Mouse (Mus musculus) ES-Bruce4 (cell line): Measurements from ENCODE around the gene Nhp2. TPM values are rescaled to one million over a fixed set of nuclear protein-coding genes. Genes with fewer than 3 reads are reported as not detected.

ENCODE experiments used
- H3K27ac ChIP-seq: 2 replicates; pipeline ENCODE4 v1.5.1; 2012; ENCODE audit warnings: low read length, inconsistent platforms; ENCODE audit not compliant: insufficient read depth
- H3K27me3 ChIP-seq: 2 replicates; pipeline ENCODE4 v1.6.1; 2012; ENCODE audit warnings: mild to moderate bottlenecking, low read length, inconsistent platforms; ENCODE audit not compliant: control insufficient read depth, poor library complexity, insufficient read depth, severe bottlenecking
- H3K36me3 ChIP-seq: 2 replicates; pipeline ENCODE4 v1.6.1; 2012; ENCODE audit warnings: inconsistent platforms, mild to moderate bottlenecking, low read length, moderate library complexity; ENCODE audit not compliant: control insufficient read depth, poor library complexity, insufficient read depth, severe bottlenecking
- H3K4me1 ChIP-seq: one replicate; pipeline ENCODE4 v1.8.1; 2011; ENCODE audit warnings: low read length; ENCODE audit not compliant: control insufficient read depth, insufficient read depth
- H3K4me3 ChIP-seq: 2 replicates; pipeline ENCODE4 v1.5.1; 2011; ENCODE audit warnings: low read depth, mild to moderate bottlenecking, low read length
- H3K9ac ChIP-seq: 2 replicates; pipeline ENCODE4 v1.6.1; 2012; ENCODE audit warnings: low read depth, mild to moderate bottlenecking, inconsistent platforms; ENCODE audit not compliant: poor library complexity, severe bottlenecking
- H3K9me3 ChIP-seq: replicated peaks from 2 replicates; pipeline ENCODE4 v1.6.1; 2012; ENCODE audit warnings: mild to moderate bottlenecking, low read length, inconsistent platforms; ENCODE audit not compliant: control insufficient read depth, poor library complexity, insufficient read depth, severe bottlenecking
- CTCF ChIP-seq: IDR thresholded peaks from one replicate; pipeline ENCODE4 v1.8.1; 2011; ENCODE audit warnings: low read depth, low read length
- EP300 ChIP-seq: IDR thresholded peaks from 2 replicates; pipeline ENCODE4 v1.6.1; 2011; ENCODE audit warnings: low read depth, low read length; ENCODE audit not compliant: insufficient read depth
- POLR2A ChIP-seq: IDR thresholded peaks from one replicate; pipeline ENCODE4 v1.8.1; 2011; ENCODE audit warnings: low read length; ENCODE audit not compliant: insufficient read depth
- polyA plus RNA-seq: library from polyadenylated mRNA; stranded (reverse); fragments of >200 nt; gene quantifications from 2 replicates; pipeline ENCODE4 v1.2.4, GENCODE M21; 2011; ENCODE audit warnings: low read depth; ENCODE audit not compliant: missing spikeins, insufficient read depth, insufficient read length

The Nhp2 gene
- polyA plus RNA-seq = 202 and 205 TPM in 2 replicates

DNA sequence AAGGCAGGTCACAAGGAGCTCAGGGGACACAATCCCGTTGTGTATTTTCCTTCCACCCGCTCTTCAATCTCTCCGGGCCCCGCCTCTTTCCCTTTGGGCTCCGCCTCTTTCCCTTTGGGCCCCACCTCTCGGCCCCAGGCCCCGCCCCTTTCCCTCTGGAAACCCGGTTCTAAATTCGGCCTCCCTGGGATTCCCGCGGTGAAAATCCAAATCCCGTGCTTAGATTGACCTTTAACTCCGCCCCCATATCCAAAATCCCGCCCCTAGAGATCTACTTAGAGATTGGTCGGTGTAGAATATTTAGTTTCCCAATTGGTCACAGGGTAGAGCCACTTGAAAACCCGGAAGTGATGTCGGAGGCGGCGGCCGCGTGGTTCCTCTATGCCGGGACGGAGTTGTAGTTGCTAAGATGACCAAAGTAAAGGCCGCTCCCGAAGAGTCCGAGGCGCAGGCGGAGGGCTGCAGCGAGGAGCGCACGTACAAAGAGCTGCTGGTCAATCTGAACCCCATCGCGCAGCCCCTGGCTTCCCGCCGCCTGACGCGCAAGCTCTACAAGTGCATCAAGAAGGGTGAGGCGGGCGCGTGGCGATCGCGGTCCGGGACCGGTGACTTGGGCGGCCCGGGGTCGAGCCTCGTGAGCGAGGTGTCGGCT is at the start of gene Nhp2:
TSS of gene Nhp2 (plus strand) at position 327 of the 652 bp plus-strand sequence.
- Histone ChIP-seq H3K9ac (peak within 1 kb of the TSS; percentile 96), H3K4me1 (no peaks in the 10 kb centered on the region), H3K9me3 (no peaks in the 10 kb centered on the region), H3K27me3 (no peaks in the 10 kb centered on the region), H3K36me3 (peaks cover 32% of the 10 kb centered on the region), H3K4me3 (peak within 1 kb of the TSS; percentile 92), H3K27ac (peak within 1 kb of the TSS; percentile 75)
- TF ChIP-seq POLR2A (peak; percentile 91), CTCF (no peak), EP300 (no peak)

DNA sequence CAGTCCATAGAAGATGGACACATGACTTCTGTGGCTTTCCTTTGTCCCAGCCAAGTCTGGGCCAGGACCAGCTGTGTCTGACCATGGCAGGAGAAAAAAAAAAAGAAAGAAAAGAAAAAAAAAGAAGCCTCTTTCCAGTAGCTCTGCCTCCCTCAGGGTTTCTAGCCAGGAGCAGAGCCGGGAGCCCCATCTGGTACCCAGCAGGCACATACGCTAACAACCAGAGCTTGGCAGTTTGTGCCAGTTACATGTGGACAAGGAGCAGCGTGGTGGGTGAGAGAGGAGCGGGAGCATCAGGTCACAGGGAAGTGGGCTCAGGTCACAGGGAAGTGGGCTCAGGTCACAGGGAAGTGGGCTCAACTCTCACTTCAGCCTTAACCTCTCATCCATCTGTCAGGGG is 43.1 kb upstream of the Nhp2 start:
- TF ChIP-seq POLR2A (no peak), EP300 (no peak), CTCF (no peak)
- H3K27ac ChIP-seq = no peak overlapping the region
- no peaks in the 10 kb centered on the region for H3K27me3 ChIP-seq
- H3K4me1 ChIP-seq = no peaks in the 10 kb centered on the region
- no peak overlapping the region for H3K4me3 ChIP-seq
- H3K36me3 ChIP-seq = no peaks in the 10 kb centered on the region
- no peaks in the 10 kb centered on the region for H3K9me3 ChIP-seq
- no peak overlapping the region for H3K9ac ChIP-seq

DNA sequence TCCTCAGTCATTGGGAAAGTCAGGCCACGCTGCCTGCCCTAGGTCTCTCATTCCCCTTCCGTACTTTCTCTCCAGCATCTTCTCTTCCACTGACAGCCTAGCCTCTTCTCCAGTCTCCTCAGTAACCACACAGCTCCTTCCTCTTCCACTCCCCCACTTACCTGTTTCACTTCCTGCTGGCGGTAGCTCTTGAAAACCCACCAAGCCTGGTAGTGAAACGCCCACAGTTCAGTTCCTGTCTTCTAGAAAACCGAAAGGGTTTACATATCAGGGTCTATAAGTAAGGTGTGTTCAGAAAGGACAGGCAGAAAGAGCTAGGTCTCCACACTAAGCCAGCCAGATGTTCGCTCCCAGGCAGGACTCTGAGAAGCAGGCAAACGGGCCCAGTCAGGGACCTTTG is 41.9 kb upstream of the Nhp2 start:
- TF ChIP-seq CTCF (no peak), POLR2A (no peak), EP300 (no peak)
- Histone ChIP-seq H3K4me1 (no peaks in the 10 kb centered on the region), H3K27me3 (no peaks in the 10 kb centered on the region), H3K27ac (no peak overlapping the region), H3K9me3 (no peaks in the 10 kb centered on the region), H3K36me3 (no peaks in the 10 kb centered on the region), H3K4me3 (no peak overlapping the region), H3K9ac (no peak overlapping the region)

DNA sequence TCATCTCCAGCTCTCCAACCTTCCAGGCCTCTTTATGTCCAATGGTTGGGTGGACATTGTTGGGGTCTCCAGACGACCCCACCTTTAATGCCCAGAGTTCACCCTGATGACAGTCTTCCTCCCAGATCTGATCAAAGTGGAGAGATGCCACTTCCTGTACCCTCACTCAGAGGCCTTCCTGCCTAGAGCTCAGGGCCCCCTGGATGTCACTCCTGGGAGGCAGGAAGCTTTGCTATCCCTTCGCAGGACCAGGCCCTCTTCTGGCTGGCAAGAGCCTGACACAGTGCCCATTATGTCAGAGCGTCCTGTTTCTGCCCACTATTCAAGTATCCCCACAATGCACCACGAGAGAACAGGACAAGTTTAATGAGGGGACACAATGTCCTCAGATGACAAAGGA is 40.5 kb upstream of the Nhp2 start:
- Histone ChIP-seq H3K36me3 (no peaks in the 10 kb centered on the region), H3K4me1 (no peaks in the 10 kb centered on the region), H3K27me3 (no peaks in the 10 kb centered on the region), H3K4me3 (no peak overlapping the region), H3K27ac (no peak overlapping the region), H3K9me3 (no peaks in the 10 kb centered on the region), H3K9ac (no peak overlapping the region)
- TF ChIP-seq POLR2A = no peak
- no peak for TF ChIP-seq EP300
- no peak for TF ChIP-seq CTCF

DNA sequence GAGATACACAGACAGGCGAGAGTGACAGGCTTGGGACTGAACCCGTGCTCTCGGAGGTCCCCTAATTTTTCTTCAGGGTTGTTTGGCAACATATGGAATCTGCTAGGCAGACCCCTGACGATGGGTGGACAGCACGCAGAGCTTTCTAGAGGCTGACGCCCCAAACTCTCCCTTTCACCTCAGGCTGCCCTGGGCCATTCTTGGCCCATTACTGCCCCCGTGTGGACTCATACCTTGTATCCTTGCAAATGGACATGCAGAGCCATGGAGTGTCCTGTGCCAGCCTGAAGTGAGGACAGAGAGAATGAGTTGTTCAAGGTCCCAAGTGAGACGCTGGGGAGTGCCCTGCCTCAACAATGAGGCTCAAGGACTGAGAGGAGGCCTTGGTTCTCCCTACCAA is 36.8 kb upstream of the Nhp2 start:
- Histone ChIP-seq H3K4me3 (no peak overlapping the region), H3K36me3 (peaks cover 8% of the 10 kb centered on the region), H3K9me3 (no peaks in the 10 kb centered on the region), H3K4me1 (no peaks in the 10 kb centered on the region), H3K9ac (no peak overlapping the region), H3K27ac (no peak overlapping the region), H3K27me3 (no peaks in the 10 kb centered on the region)
- TF ChIP-seq POLR2A (no peak), CTCF (peak; percentile 69)

DNA sequence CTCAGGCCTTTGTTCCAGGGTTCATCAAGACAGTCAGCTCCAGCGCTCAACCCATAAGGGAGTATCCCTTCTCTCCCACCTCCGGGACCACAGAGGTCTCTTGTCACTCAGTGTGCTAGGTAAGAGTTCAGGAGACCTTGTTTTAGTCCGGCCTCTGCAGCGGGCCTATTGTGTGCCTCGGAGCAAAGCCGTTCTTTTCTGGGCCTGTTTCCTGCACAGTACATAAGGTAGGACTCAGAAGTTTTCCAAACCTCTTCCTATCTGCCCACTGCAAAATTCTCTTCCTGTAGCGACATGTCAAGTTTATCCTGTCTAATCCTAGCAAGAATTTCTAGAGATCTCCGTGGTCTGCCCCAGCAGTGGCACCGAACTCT is 35.5 kb upstream of the Nhp2 start:
- TF ChIP-seq EP300 (no peak), POLR2A (no peak), CTCF (no peak)
- peaks cover 20% of the 10 kb centered on the region for H3K36me3 ChIP-seq
- H3K9ac ChIP-seq = peak overlapping the region; percentile 68
- no peaks in the 10 kb centered on the region for H3K27me3 ChIP-seq
- H3K9me3 ChIP-seq = no peaks in the 10 kb centered on the region
- peak overlapping the region; percentile 78 for H3K27ac ChIP-seq
- peak overlapping the region; percentile 87 for H3K4me3 ChIP-seq
- no peaks in the 10 kb centered on the region for H3K4me1 ChIP-seq
